Mouse (Mus musculus) bone marrow macrophage, adult 2 months (primary cell): ENCODE results near the gene Xpnpep3. TPM values are rescaled to one million over a fixed set of nuclear protein-coding genes. Genes with fewer than 3 reads are reported as not detected.

Experiments
- H3K27ac ChIP-seq: 2 replicates; pipeline ENCODE4 v1.5.1; 2012; ENCODE audit warnings: low read depth, low read length; ENCODE audit not compliant: insufficient read depth
- H3K4me1 ChIP-seq: 2 replicates; pipeline ENCODE4 v1.6.1; 2012; ENCODE audit warnings: low read length; ENCODE audit not compliant: control insufficient read depth, insufficient read depth
- H3K4me3 ChIP-seq: 2 replicates; pipeline ENCODE4 v1.5.1; 2012; ENCODE audit warnings: mild to moderate bottlenecking, low read length, moderate library complexity; ENCODE audit not compliant: insufficient read depth
- CTCF ChIP-seq: IDR thresholded peaks from 2 replicates; pipeline ENCODE4 v1.5.1; 2012; ENCODE audit warnings: low read depth, mild to moderate bottlenecking, low read length, moderate library complexity
- POLR2A ChIP-seq: IDR thresholded peaks from 2 replicates; pipeline ENCODE4 v1.6.1; 2012; ENCODE audit warnings: mild to moderate bottlenecking, low read depth, low read length, borderline replicate concordance
- polyA plus RNA-seq: library from polyadenylated mRNA; stranded (reverse); fragments of >200 nt; gene quantifications from 2 replicates; pipeline ENCODE4 v1.2.4, GENCODE M21; 2012; ENCODE audit not compliant: missing spikeins, insufficient read depth, insufficient read length

Gene Xpnpep3
- polyA plus RNA-seq, 1 experiment, result 9.8 TPM

DNA sequence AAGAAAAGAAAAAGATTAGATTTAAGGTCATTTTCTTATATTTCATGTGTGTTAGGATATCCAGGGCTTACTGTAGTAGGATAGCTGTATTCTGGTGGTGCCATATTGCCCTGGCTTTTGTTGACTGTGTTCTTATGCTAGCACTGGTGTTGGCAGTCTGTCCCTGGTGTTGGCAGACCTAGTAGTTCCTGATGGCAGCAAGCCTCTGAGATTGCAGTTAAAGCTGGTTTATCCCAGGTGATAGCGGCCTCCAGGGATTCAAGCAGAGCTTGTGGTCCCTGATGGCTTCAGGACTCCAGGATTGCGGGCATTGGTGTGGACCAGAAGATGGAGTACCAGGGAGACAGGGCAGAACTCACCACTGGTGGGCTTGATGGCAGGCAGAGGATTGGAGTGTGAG lies 103.5 kb downstream of the Xpnpep3 start:
- no peak overlapping the region for H3K4me3 ChIP-seq
- no peak for TF ChIP-seq POLR2A
- no peak for TF ChIP-seq CTCF
- no peaks in the 10 kb centered on the region for H3K4me1 ChIP-seq
- H3K27ac ChIP-seq, result no peak overlapping the region

DNA sequence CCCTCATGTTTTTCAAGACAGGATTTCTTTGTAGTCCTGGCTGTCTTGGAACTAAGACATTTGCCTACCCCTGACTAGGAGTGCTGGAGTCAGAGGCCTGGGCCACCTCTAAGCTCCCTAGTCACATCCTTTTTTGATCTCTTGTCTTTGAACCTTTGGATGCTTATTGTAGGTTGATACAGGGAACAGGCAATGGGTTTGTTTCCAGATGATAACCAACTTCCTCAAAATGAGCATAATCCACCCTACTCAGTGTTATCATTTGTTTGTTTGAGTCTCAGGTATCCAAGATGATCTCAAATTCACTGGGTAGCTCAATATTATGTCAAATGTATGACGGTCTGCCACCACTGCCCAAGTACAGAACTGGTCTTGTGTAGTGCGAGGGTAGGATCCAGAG lies 104.1 kb downstream of the Xpnpep3 start:
- TF ChIP-seq POLR2A (no peak), CTCF (no peak)
- Histone ChIP-seq H3K4me1 (no peaks in the 10 kb centered on the region), H3K27ac (no peak overlapping the region), H3K4me3 (no peak overlapping the region)

Other genes starting within 250 kb of the Xpnpep3 start
- gene Mrtfa, start 209.4 kb upstream of the Xpnpep3 start, polyA plus RNA-seq, result 62.6 and 66.0 TPM in 2 replicates
- not detected in 2 replicates for gene Mchr1, start 164.6 kb upstream of the Xpnpep3 start, polyA plus RNA-seq
- gene Slc25a17, start 39.3 kb upstream of the Xpnpep3 start, polyA plus RNA-seq, result 38.0 and 42.7 TPM in 2 replicates
- 166 and 202 TPM in 2 replicates for gene St13, start 61 bp upstream of the Xpnpep3 start, polyA plus RNA-seq
- gene Dnajb7, start 8.2 kb downstream of the Xpnpep3 start, polyA plus RNA-seq, result 0.79 TPM in 1 of 2 replicates, not detected in the other
- 113 and 142 TPM in 2 replicates for gene Rbx1, start 66.2 kb downstream of the Xpnpep3 start, polyA plus RNA-seq
- gene Ep300, start 185.2 kb downstream of the Xpnpep3 start, polyA plus RNA-seq, result 66.3 and 72.9 TPM in 2 replicates